Mouse (Mus musculus): Measurements from ENCODE around the gene Adra2a.

Gene Adra2a

GRCm38 (mm10) chr19:54043851-54044250 is at the start of gene Adra2a:
Gene Adra2a (plus strand): TSS chr19:54044151.
- DNase-seq (ENCODE audit: low spot score in 2 of 2), result no peak

GRCm38 (mm10) chr19:53994276-53994675 is 49.7 kb upstream of the Adra2a start:
- DNase-seq (ENCODE audit: low spot score in 2 of 2), result no peak

- DNase-seq (ENCODE audit: low spot score in 2 of 2), result no peak
Observed at GRCm38 (mm10) chr19:54010973-54011372, 33.0 kb upstream of the Adra2a start.

- no peak for DNase-seq (ENCODE audit: low spot score in 2 of 2)
Observed at GRCm38 (mm10) chr19:54014999-54015398, 29.0 kb upstream of the Adra2a start.

- no peak for DNase-seq (ENCODE audit: low spot score in 2 of 2)
Observed at GRCm38 (mm10) chr19:54015503-54015902, 28.4 kb upstream of the Adra2a start.

GRCm38 (mm10) chr19:54035100-54035499 is 8.9 kb upstream of the Adra2a start:
- no peak for DNase-seq (ENCODE audit: low spot score in 2 of 2)

- DNase-seq (ENCODE audit: low spot score in 2 of 2), result no peak
Observed at GRCm38 (mm10) chr19:54039441-54039840, 4.5 kb upstream of the Adra2a start.

GRCm38 (mm10) chr19:54040356-54041028 is 3.5 kb upstream of the Adra2a start:
- no peak for DNase-seq (ENCODE audit: low spot score in 2 of 2)

GRCm38 (mm10) chr19:54041029-54041367 is 3.0 kb upstream of the Adra2a start:
- no peak for DNase-seq (ENCODE audit: low spot score in 2 of 2)

- DNase-seq (ENCODE audit: low spot score in 2 of 2), result peak; percentile 85 to 88
Observed at GRCm38 (mm10) chr19:54044507-54045371, 788 bp downstream of the Adra2a start.

GRCm38 (mm10) chr19:54045412-54045811 is 1.5 kb downstream of the Adra2a start:
- DNase-seq (ENCODE audit: low spot score in 2 of 2), result peak in 1 of 2 experiments; percentile 20

- peak; percentile 23 to 36 for DNase-seq (ENCODE audit: low spot score in 2 of 2)
Observed at GRCm38 (mm10) chr19:54045931-54046683, 2.2 kb downstream of the Adra2a start.

- no peak for DNase-seq (ENCODE audit: low spot score in 2 of 2)
Observed at GRCm38 (mm10) chr19:54046684-54047070, 2.7 kb downstream of the Adra2a start.

GRCm38 (mm10) chr19:54047386-54048050 is 3.6 kb downstream of the Adra2a start:
- no peak for DNase-seq (ENCODE audit: low spot score in 2 of 2)

- no peak for DNase-seq (ENCODE audit: low spot score in 2 of 2)
Observed at GRCm38 (mm10) chr19:54048161-54048885, 4.4 kb downstream of the Adra2a start.

GRCm38 (mm10) chr19:54051651-54052050 is 7.7 kb downstream of the Adra2a start:
- DNase-seq (ENCODE audit: low spot score in 2 of 2), result no peak

- DNase-seq (ENCODE audit: low spot score in 2 of 2), result no peak
Observed at GRCm38 (mm10) chr19:54055845-54056244, 11.9 kb downstream of the Adra2a start.

GRCm38 (mm10) chr19:54068447-54068846 is 24.5 kb downstream of the Adra2a start:
- no peak for DNase-seq (ENCODE audit: low spot score in 2 of 2)

GRCm38 (mm10) chr19:54070521-54070920 is 26.6 kb downstream of the Adra2a start:
- no peak for DNase-seq (ENCODE audit: low spot score in 2 of 2)

GRCm38 (mm10) chr19:54072233-54072800 is 28.4 kb downstream of the Adra2a start:
- DNase-seq (ENCODE audit: low spot score in 2 of 2), result no peak
